Mouse (Mus musculus): ENCODE measurements around the gene AF067061. TPM values are rescaled to one million over a fixed set of nuclear protein-coding genes. Genes with fewer than 3 reads are reported as not detected.
"Not testable (repeated sequence)": the region's sequence is repeated elsewhere in the genome, so short reads cannot be mapped to it uniquely, and the experiment has no call there.

Gene AF067061
- total and polyA plus RNA-seq, 2 experiments from 2014 or later = not detected

GRCm38 (mm10) chr13:120259718-120260117, 3.2 kb upstream of the AF067061 start:
- not testable (repeated sequence) for DNase-seq (ENCODE audit: low spot score); H3K9ac ChIP-seq (replicated peaks; ENCODE audit: low read length); H3K36me3 ChIP-seq (ENCODE audit: insufficient read depth, low read length); ATAC-seq; H3K4me2 ChIP-seq (ENCODE audit: low read depth, low read length); H3K4me1 ChIP-seq (ENCODE audit: insufficient read depth, low read length); H3K4me3 ChIP-seq (ENCODE audit: low read length); H3K9me3 ChIP-seq (ENCODE audit: low read length); H3K27ac ChIP-seq; H3K27me3 ChIP-seq (ENCODE audit: insufficient read depth, low read length)
- 69% methylated on average over 3 of the region's 3 CpGs for WGBS

- not testable (repeated sequence) for DNase-seq (ENCODE audit: low spot score); H3K27ac ChIP-seq; H3K9me3 ChIP-seq (ENCODE audit: low read length); H3K4me2 ChIP-seq (ENCODE audit: low read depth, low read length); ATAC-seq; H3K4me1 ChIP-seq (ENCODE audit: insufficient read depth, low read length); H3K4me3 ChIP-seq (ENCODE audit: low read length); H3K9ac ChIP-seq (replicated peaks; ENCODE audit: low read length); H3K36me3 ChIP-seq (ENCODE audit: insufficient read depth, low read length); H3K27me3 ChIP-seq (ENCODE audit: insufficient read depth, low read length)
- WGBS = 34% methylated on average over 2 of the region's 2 CpGs
- TF ChIP-seq CTCF (IDR thresholded peaks at IDR 0.05; ENCODE audit: low read depth) = peak; percentile 15; the same call in 1 of the 2 replicates
Observed at GRCm38 (mm10) chr13:120277837-120278236, 14.9 kb downstream of the AF067061 start.

GRCm38 (mm10) chr13:120278784-120279183, 15.9 kb downstream of the AF067061 start:
- H3K4me3 ChIP-seq (ENCODE audit: low read length) = no peak overlapping the region
- no peak overlapping the region for H3K9ac ChIP-seq (replicated peaks; ENCODE audit: low read length)
- 87% methylated on average over 9 of the region's 9 CpGs for WGBS
- no peak overlapping the region for H3K27ac ChIP-seq
- DNase-seq (ENCODE audit: low spot score) (no peak), ATAC-seq (no peak)
- H3K4me2 ChIP-seq (ENCODE audit: low read depth, low read length) = no peak overlapping the region
- H3K9me3 ChIP-seq (ENCODE audit: low read length) = no peaks in the 10 kb centered on the region
- no peaks in the 10 kb centered on the region for H3K4me1 ChIP-seq (ENCODE audit: insufficient read depth, low read length)
- H3K27me3 ChIP-seq (ENCODE audit: insufficient read depth, low read length) = no peaks in the 10 kb centered on the region
- TF ChIP-seq CTCF (IDR thresholded peaks at IDR 0.05; ENCODE audit: low read depth) = no peak
- H3K36me3 ChIP-seq (ENCODE audit: insufficient read depth, low read length) = no peaks in the 10 kb centered on the region

GRCm38 (mm10) chr13:120299324-120299894, 36.5 kb downstream of the AF067061 start:
- Histone ChIP-seq H3K4me2 (ENCODE audit: low read depth, low read length) (no peak overlapping the region), H3K9me3 (ENCODE audit: low read length) (no peaks in the 10 kb centered on the region), H3K27ac (no peak overlapping the region), H3K36me3 (ENCODE audit: insufficient read depth, low read length) (no peaks in the 10 kb centered on the region), H3K9ac (replicated peaks; ENCODE audit: low read length) (no peak overlapping the region), H3K4me1 (ENCODE audit: insufficient read depth, low read length) (no peaks in the 10 kb centered on the region), H3K27me3 (ENCODE audit: insufficient read depth, low read length) (no peaks in the 10 kb centered on the region), H3K4me3 (ENCODE audit: low read length) (no peak overlapping the region)
- DNase-seq (ENCODE audit: low spot score) (no peak), ATAC-seq (no peak)
- 70% methylated on average over 1 of the region's 1 CpGs for WGBS
- no peak for TF ChIP-seq CTCF (IDR thresholded peaks at IDR 0.05; ENCODE audit: low read depth)

- TF ChIP-seq CTCF (IDR thresholded peaks at IDR 0.05; ENCODE audit: low read depth) = no peak
- H3K4me1 ChIP-seq (ENCODE audit: insufficient read depth, low read length) = no peaks in the 10 kb centered on the region
- WGBS = 62% methylated on average over 2 of the region's 2 CpGs
Observed at GRCm38 (mm10) chr13:120299991-120300442, 37.1 kb downstream of the AF067061 start, which contains the start of gene BC147527. TSS of gene BC147527 (plus strand) at chr13:120300392.

GRCm38 (mm10) chr13:120300853-120301252, 37.9 kb downstream of the AF067061 start:
- no peaks in the 10 kb centered on the region for H3K36me3 ChIP-seq (ENCODE audit: insufficient read depth, low read length)
- no peak overlapping the region for H3K9ac ChIP-seq (replicated peaks; ENCODE audit: low read length)
- H3K4me1 ChIP-seq (ENCODE audit: insufficient read depth, low read length) = no peaks in the 10 kb centered on the region
- WGBS = 84% methylated on average over 4 of the region's 4 CpGs
- H3K27ac ChIP-seq = no peak overlapping the region
- no peaks in the 10 kb centered on the region for H3K9me3 ChIP-seq (ENCODE audit: low read length)
- TF ChIP-seq CTCF (IDR thresholded peaks at IDR 0.05; ENCODE audit: low read depth) = no peak
- no peak overlapping the region for H3K4me2 ChIP-seq (ENCODE audit: low read depth, low read length)
- ATAC-seq = no peak
- H3K27me3 ChIP-seq (ENCODE audit: insufficient read depth, low read length) = no peaks in the 10 kb centered on the region
- no peak overlapping the region for H3K4me3 ChIP-seq (ENCODE audit: low read length)
- DNase-seq (ENCODE audit: low spot score) = no peak

More at GRCm38 (mm10) chr13:120299991-120300442, 37.1 kb downstream of the AF067061 start, which contains the start of gene BC147527:
- ATAC-seq (no peak), DNase-seq (ENCODE audit: low spot score) (no peak)
- no peaks in the 10 kb centered on the region for H3K9me3 ChIP-seq (ENCODE audit: low read length)
- H3K27me3 ChIP-seq (ENCODE audit: insufficient read depth, low read length) = no peaks in the 10 kb centered on the region
- H3K4me2 ChIP-seq (ENCODE audit: low read depth, low read length) = no peak within 1 kb of the TSS
- H3K9ac ChIP-seq (replicated peaks; ENCODE audit: low read length) = no peak within 1 kb of the TSS
- H3K36me3 ChIP-seq (ENCODE audit: insufficient read depth, low read length) = no peaks in the 10 kb centered on the region
- H3K4me3 ChIP-seq (ENCODE audit: low read length) = no peak within 1 kb of the TSS
- H3K27ac ChIP-seq = no peak within 1 kb of the TSS

- Histone ChIP-seq H3K9ac (replicated peaks; ENCODE audit: low read length) (no peak overlapping the region), H3K36me3 (ENCODE audit: insufficient read depth, low read length) (no peaks in the 10 kb centered on the region), H3K9me3 (ENCODE audit: low read length) (no peaks in the 10 kb centered on the region), H3K4me3 (ENCODE audit: low read length) (no peak overlapping the region), H3K4me1 (ENCODE audit: insufficient read depth, low read length) (no peaks in the 10 kb centered on the region), H3K4me2 (ENCODE audit: low read depth, low read length) (no peak overlapping the region), H3K27me3 (ENCODE audit: insufficient read depth, low read length) (no peaks in the 10 kb centered on the region), H3K27ac (no peak overlapping the region)
- no peak for TF ChIP-seq CTCF (IDR thresholded peaks at IDR 0.05; ENCODE audit: low read depth)
- 81% methylated on average over 4 of the region's 4 CpGs for WGBS
- DNase-seq (ENCODE audit: low spot score) (no peak), ATAC-seq (no peak)
Observed at GRCm38 (mm10) chr13:120310749-120311148, 47.8 kb downstream of the AF067061 start.
